Mouse (Mus musculus) limb, embryonic 11.5 days (tissue): Measurements from ENCODE around the gene Ier2. TPM values are rescaled to one million over a fixed set of nuclear protein-coding genes. Genes with fewer than 3 reads are reported as not detected.

Experiments used
- ATAC-seq: fragments of 200-750 bp; cut with Nextera tagmentation; 2 replicates; pipeline ENCODE4 v1.8.0; 2017; ENCODE audit warnings: low read depth; ENCODE audit not compliant: insufficient number of reproducible peaks, low FRiP score, low TSS enrichment
- DNase-seq: peaks from one replicate; pipeline ENCODE4 v3.0.0-alpha.2; 2015; ENCODE audit warnings: low spot score
- H3K27ac ChIP-seq: fragments of 300-500 bp; sonication (generic); replicated peaks from 2 replicates; pipeline ENCODE4 v1.5.1; 2014; ENCODE audit warnings: low read depth, mild to moderate bottlenecking, low read length
- H3K27me3 ChIP-seq: fragments of 300-500 bp; sonication (generic); 2 replicates; pipeline ENCODE4 v1.6.1; 2014; ENCODE audit warnings: mild to moderate bottlenecking, low read length, mixed read lengths; ENCODE audit not compliant: control insufficient read depth, insufficient read depth
- H3K36me3 ChIP-seq: fragments of 300-500 bp; sonication (generic); 2 replicates; pipeline ENCODE4 v1.6.1; 2014; ENCODE audit warnings: mild to moderate bottlenecking, low read length, moderate library complexity, mixed read lengths; ENCODE audit not compliant: control insufficient read depth, insufficient read depth
- H3K4me1 ChIP-seq: fragments of 300-500 bp; sonication (generic); 2 replicates; pipeline ENCODE4 v1.6.1; 2014; ENCODE audit warnings: low read length, mixed read lengths; ENCODE audit not compliant: control insufficient read depth, insufficient read depth
- H3K4me2 ChIP-seq: fragments of 300-500 bp; sonication (generic); 2 replicates; pipeline ENCODE4 v1.6.1; 2014; ENCODE audit warnings: low read depth, mild to moderate bottlenecking, moderate library complexity; ENCODE audit not compliant: severe bottlenecking
- H3K4me3 ChIP-seq: fragments of 300-500 bp; sonication (generic); 2 replicates; pipeline ENCODE4 v1.5.1; 2014; ENCODE audit warnings: low read depth, low read length
- H3K9ac ChIP-seq: fragments of 300-500 bp; sonication (generic); 2 replicates; pipeline ENCODE4 v1.6.1; 2014; ENCODE audit warnings: mild to moderate bottlenecking, low read length
- H3K9me3 ChIP-seq: fragments of 300-500 bp; sonication (generic); 2 replicates; pipeline ENCODE4 v1.6.1; 2016; ENCODE audit warnings: low read length; ENCODE audit not compliant: control insufficient read depth
- WGBS: fragments of 180-500 bp; shearing (Covaris S2); extraction: QIAGEN DNeasy Blood & Tissue Kit; methylation state at CpG from one replicate; pipeline ENCODE4 v1.1.7; 2014; 5-methylcytosine and 5-hydroxymethylcytosine counted together
- polyA plus RNA-seq: library from polyadenylated mRNA; unstranded; fragments of >200 nt; fragmentation: Nextera tagmentation; extraction: Ambion mirVana; gene quantifications from 2 replicates; pipeline ENCODE4 v1.2.1, GENCODE M21; 2014

Ier2 gene
- polyA plus RNA-seq, 1 experiment from 2014 or later: 149 TPM

- Histone ChIP-seq H3K4me2 (peak overlapping the region; percentile 85), H3K36me3 (no peaks in the 10 kb centered on the region), H3K4me1 (peaks cover 43% of the 10 kb centered on the region), H3K4me3 (peak overlapping the region; percentile 29), H3K27me3 (no peaks in the 10 kb centered on the region), H3K9me3 (no peaks in the 10 kb centered on the region), H3K27ac (peak overlapping the region; percentile 100), H3K9ac (peak overlapping the region; percentile 81)
- WGBS: under 1% methylated on average over 10 of the region's 10 CpGs
- ATAC-seq (peak; percentile 54), DNase-seq (peak; percentile 99)
These were observed 6.5 kb downstream of the Ier2 start for GRCm38 (mm10) chr8:84656191-84656525.

GRCm38 (mm10) chr8:84655336-84656190, 7.1 kb downstream of the Ier2 start:
- Histone ChIP-seq H3K4me3 (peak overlapping the region; percentile 29), H3K36me3 (no peaks in the 10 kb centered on the region), H3K9me3 (no peaks in the 10 kb centered on the region), H3K27ac (peak overlapping the region; percentile 100), H3K27me3 (no peaks in the 10 kb centered on the region), H3K4me2 (peak overlapping the region; percentile 85), H3K4me1 (peaks cover 43% of the 10 kb centered on the region), H3K9ac (peak overlapping the region; percentile 81)
- under 1% methylated on average over 15 of the region's 15 CpGs for WGBS
- ATAC-seq (peak; percentile 80), DNase-seq (peak; percentile 89)

- Histone ChIP-seq H3K9me3 (no peaks in the 10 kb centered on the region), H3K4me1 (peaks cover 42% of the 10 kb centered on the region), H3K36me3 (no peaks in the 10 kb centered on the region), H3K27me3 (no peaks in the 10 kb centered on the region), H3K4me2 (no peak overlapping the region; the same call in 1 of the 2 replicates), H3K4me3 (no peak overlapping the region), H3K27ac (peak overlapping the region; percentile 100), H3K9ac (0 out of 2 replicates have a peak overlapping the region, but pooled peaks have one; percentile 9)
- 21% methylated on average over 4 of the region's 4 CpGs for WGBS
- DNase-seq (peak; percentile 62), ATAC-seq (no peak)
These were observed 8.1 kb downstream of the Ier2 start for GRCm38 (mm10) chr8:84654597-84654996.

- peak overlapping the region; percentile 87 for H3K27ac ChIP-seq
- no peaks in the 10 kb centered on the region for H3K36me3 ChIP-seq
- DNase-seq: peak; percentile 55
- no peaks in the 10 kb centered on the region for H3K9me3 ChIP-seq
- H3K4me3 ChIP-seq: peak overlapping the region; percentile 14; the same call in 1 of the 2 replicates
- no peak for ATAC-seq
- peaks cover 32% of the 10 kb centered on the region for H3K4me1 ChIP-seq
- peak overlapping the region; percentile 31 for H3K4me2 ChIP-seq
- no peaks in the 10 kb centered on the region for H3K27me3 ChIP-seq
- 37% methylated on average over 9 of the region's 9 CpGs for WGBS
- peak overlapping the region; percentile 30; the same call in 1 of the 2 replicates for H3K9ac ChIP-seq
These were observed 9.5 kb downstream of the Ier2 start for GRCm38 (mm10) chr8:84653092-84653631.

GRCm38 (mm10) chr8:84650213-84650612, 12.4 kb downstream of the Ier2 start:
- Histone ChIP-seq H3K27me3 (no peaks in the 10 kb centered on the region), H3K9me3 (no peaks in the 10 kb centered on the region), H3K27ac (peak overlapping the region; percentile 89), H3K36me3 (no peaks in the 10 kb centered on the region), H3K4me3 (no peak overlapping the region), H3K4me2 (no peak overlapping the region), H3K4me1 (peaks cover 20% of the 10 kb centered on the region), H3K9ac (no peak overlapping the region; the same call in 1 of the 2 replicates)
- ATAC-seq: no peak
- 52% methylated on average over 3 of the region's 3 CpGs for WGBS
- DNase-seq: no peak

GRCm38 (mm10) chr8:84647461-84647901, 15.2 kb downstream of the Ier2 start:
- no peaks in the 10 kb centered on the region for H3K9me3 ChIP-seq
- DNase-seq (peak; percentile 88), ATAC-seq (peak; percentile 59; the same call in 1 of the 2 replicates)
- no peak overlapping the region for H3K4me3 ChIP-seq
- H3K4me1 ChIP-seq: peaks cover 11% of the 10 kb centered on the region; the same call in 1 of the 2 replicates
- WGBS: 2% methylated on average over 14 of the region's 14 CpGs
- no peaks in the 10 kb centered on the region for H3K36me3 ChIP-seq
- no peaks in the 10 kb centered on the region for H3K27me3 ChIP-seq
- H3K4me2 ChIP-seq: peak overlapping the region; percentile 39
- no peak overlapping the region for H3K9ac ChIP-seq
- H3K27ac ChIP-seq: peak overlapping the region; percentile 79

- Histone ChIP-seq H3K27me3 (no peaks in the 10 kb centered on the region), H3K36me3 (no peaks in the 10 kb centered on the region), H3K4me1 (peaks cover 13% of the 10 kb centered on the region; the same call in 1 of the 2 replicates), H3K9ac (no peak overlapping the region), H3K4me3 (no peak overlapping the region), H3K4me2 (peak overlapping the region; percentile 39; the same call in 1 of the 2 replicates), H3K9me3 (no peaks in the 10 kb centered on the region), H3K27ac (peak overlapping the region; percentile 79)
- WGBS: 60% methylated on average over 6 of the region's 6 CpGs
- peak; percentile 49 for DNase-seq
- no peak for ATAC-seq
These were observed 15.9 kb downstream of the Ier2 start for GRCm38 (mm10) chr8:84646800-84647199.

- WGBS: 74% methylated on average over 5 of the region's 5 CpGs
- H3K9ac ChIP-seq: no peak overlapping the region
- no peak overlapping the region for H3K4me2 ChIP-seq
- peaks cover 13% of the 10 kb centered on the region for H3K4me1 ChIP-seq
- H3K27me3 ChIP-seq: no peaks in the 10 kb centered on the region
- no peak overlapping the region for H3K4me3 ChIP-seq
- ATAC-seq (no peak), DNase-seq (no peak)
- H3K27ac ChIP-seq: no peak overlapping the region
- no peaks in the 10 kb centered on the region for H3K9me3 ChIP-seq
- H3K36me3 ChIP-seq: no peaks in the 10 kb centered on the region
These were observed 19.6 kb downstream of the Ier2 start for GRCm38 (mm10) chr8:84643019-84643418.
